Mouse (Mus musculus): ENCODE results near the gene Fam193a.

- TF ChIP-seq CTCF (IDR thresholded peaks at IDR 0.05; ENCODE audit: low read depth), result no peak
- TF ChIP-seq EP300 (IDR thresholded peaks at IDR 0.05; ENCODE audit: low read depth), result no peak
Observed at GRCm38 (mm10) chr5:34368551-34369290, 1.0 kb upstream of the Fam193a start.
